ENCODE assay signal across 23 mouse cellular contexts in the genomic region with DNA sequence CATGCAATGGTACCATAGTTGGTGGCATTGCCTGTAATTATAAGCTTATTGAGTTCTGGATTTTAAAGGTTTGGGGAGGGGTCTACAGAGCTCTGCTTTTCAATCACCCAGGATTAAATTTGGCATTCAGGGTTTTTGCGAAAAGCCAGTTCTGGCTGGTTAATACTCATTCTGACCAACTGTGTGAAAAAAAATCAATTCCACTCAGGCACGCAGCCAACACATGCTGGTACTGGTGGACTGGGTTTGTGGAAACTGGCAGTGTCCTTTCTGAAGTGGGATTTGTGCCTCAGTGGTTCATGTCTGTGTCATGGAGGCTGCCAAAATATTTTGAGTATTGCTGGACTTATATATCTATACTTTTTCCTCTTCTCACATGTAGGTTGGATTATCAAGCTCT.
DNase-seq lines count a peak whose midpoint lies in the region; ATAC-seq and TF ChIP-seq lines count a peak whose summit lies in the region.
"Had no signal": no experiment of that assay in that cellular context is flagged by ENCODE, and none has a peak within 500 bp of the region (broad histone marks: within the 10 kb centered on the region; RNA-seq: fewer than 3 reads in every experiment).

No protein-coding gene starts in this region.

- H3K4me3 ChIP-seq in hindbrain, postnatal 0 days (ENCODE audit: low read length) = no peak overlapping the region
- H3K4me3 ChIP-seq in hindbrain, embryonic 11.5 days (ENCODE audit: low read depth, low read length) = no peak overlapping the region
- H3K4me3 ChIP-seq: embryonic facial prominence, embryonic 15.5 days; heart, embryonic 10.5 days; hindbrain, embryonic 15.5 days; intestine, embryonic 15.5 days; liver, embryonic 13.5 days; megakaryocyte, embryonic 14.5 days had no signal

- no peaks in the 10 kb centered on the region for H3K4me1 ChIP-seq in hindbrain, postnatal 0 days (ENCODE audit: insufficient read depth, low read length)
- H3K4me1 ChIP-seq in hindbrain, embryonic 11.5 days (replicated peaks; ENCODE audit: control insufficient read depth, insufficient read depth, low read length) = no peaks in the 10 kb centered on the region
- H3K4me1 ChIP-seq: embryonic facial prominence, embryonic 15.5 days; hindbrain, embryonic 15.5 days; intestine, embryonic 15.5 days; liver, embryonic 13.5 days; megakaryocyte, embryonic 14.5 days had no signal

- H3K4me2 ChIP-seq in hindbrain, postnatal 0 days (ENCODE audit: low read depth, low read length) = no peak overlapping the region
- H3K4me2 ChIP-seq in hindbrain, embryonic 11.5 days (replicated peaks; ENCODE audit: low read depth, low read length) = no peak overlapping the region
- H3K4me2 ChIP-seq: embryonic facial prominence, embryonic 15.5 days; hindbrain, embryonic 15.5 days; intestine, embryonic 15.5 days; liver, embryonic 13.5 days; lung, embryonic 14.5 days had no signal

- 63% methylated on average over 2 of the region's 2 CpGs for WGBS in hindbrain, postnatal 0 days
- 84% methylated on average over 2 of the region's 2 CpGs for WGBS in hindbrain, embryonic 11.5 days

- no peaks in the 10 kb centered on the region for H3K9me3 ChIP-seq in hindbrain, postnatal 0 days (ENCODE audit: low read length)
- no peaks in the 10 kb centered on the region for H3K9me3 ChIP-seq in hindbrain, embryonic 11.5 days (ENCODE audit: control insufficient read depth, low read length)
- H3K9me3 ChIP-seq: embryonic facial prominence, embryonic 15.5 days; heart, embryonic 10.5 days; hindbrain, embryonic 15.5 days; intestine, embryonic 15.5 days; liver, embryonic 13.5 days had no signal

- H3K9ac ChIP-seq in hindbrain, postnatal 0 days (replicated peaks; ENCODE audit: low read length) = no peak overlapping the region
- H3K9ac ChIP-seq in hindbrain, embryonic 11.5 days (ENCODE audit: low read depth, low read length) = no peak overlapping the region
- H3K9ac ChIP-seq: embryonic facial prominence, embryonic 15.5 days; hindbrain, embryonic 15.5 days; intestine, embryonic 15.5 days; liver, embryonic 13.5 days; lung, embryonic 14.5 days had no signal

- no peak overlapping the region for H3K27ac ChIP-seq in hindbrain, postnatal 0 days
- no peak overlapping the region for H3K27ac ChIP-seq in hindbrain, embryonic 11.5 days (ENCODE audit: low read depth, low read length)
- H3K27ac ChIP-seq: embryonic facial prominence, embryonic 15.5 days; heart, embryonic 10.5 days; hindbrain, embryonic 15.5 days; intestine, embryonic 15.5 days; liver, embryonic 13.5 days had no signal

- no peaks in the 10 kb centered on the region for H3K36me3 ChIP-seq in hindbrain, postnatal 0 days (ENCODE audit: insufficient read depth, low read length)
- H3K36me3 ChIP-seq in hindbrain, embryonic 11.5 days (ENCODE audit: control insufficient read depth, insufficient read depth, low read length) = no peaks in the 10 kb centered on the region
- H3K36me3 ChIP-seq: embryonic facial prominence, embryonic 15.5 days; heart, embryonic 10.5 days; hindbrain, embryonic 15.5 days; intestine, embryonic 15.5 days; liver, embryonic 13.5 days had no signal

- no peaks in the 10 kb centered on the region for H3K27me3 ChIP-seq in hindbrain, postnatal 0 days (ENCODE audit: insufficient read depth, low read length)
- H3K27me3 ChIP-seq in hindbrain, embryonic 11.5 days (ENCODE audit: control insufficient read depth, insufficient read depth, low read length) = no peaks in the 10 kb centered on the region
- H3K27me3 ChIP-seq: embryonic facial prominence, embryonic 15.5 days; hindbrain, embryonic 15.5 days; intestine, embryonic 15.5 days; liver, embryonic 13.5 days; megakaryocyte, embryonic 14.5 days had no signal

- no peak for TF ChIP-seq CTCF in hindbrain, postnatal 0 days (IDR thresholded peaks at IDR 0.05; ENCODE audit: low read depth)

- DNase-seq in cerebellum, adult 11 months = peak; percentile 28
- DNase-seq in cerebellum, adult 8-10 months = no peak
- peak; percentile 32 for DNase-seq in hindbrain, postnatal 0 days (ENCODE audit: low spot score)
- no peak for DNase-seq in hindbrain, embryonic 11.5 days (ENCODE audit: low spot score)
- DNase-seq in R1 (ENCODE audit: low read depth, low spot score) = peak; percentile 28
- DNase-seq in cerebellum, postnatal 10 days = peak; percentile 86 to 89
- no peak for DNase-seq in spleen, postnatal 10 days (ENCODE audit: low spot score in 2 of 2)
- DNase-seq in frontal cortex, adult 2 months (ENCODE audit: extremely low spot score in 1 of 2, low spot score in 1 of 2) = no peak
- DNase-seq: adrenal gland, postnatal 14 days; heart, postnatal 4 days; kidney, adult 9 months; kidney, postnatal 14 days; liver, embryonic 13.5 days; lung, embryonic 14.5 days; right cerebral cortex, adult 18-20 months; right cerebral cortex, postnatal 4 days; thymus, adult 18-20 months; thymus, postnatal 4 days had no signal

- no peak for ATAC-seq in hindbrain, postnatal 0 days
- ATAC-seq in hindbrain, embryonic 11.5 days (ENCODE audit: low FRiP score) = no peak
- ATAC-seq: intestine, embryonic 15.5 days had no signal

Comparison
In these comparisons a context has a peak if more than half of its experiments do, and no peak if none do; other contexts are left out.
1. DNase-seq: peak in cerebellum, adult 11 months (single experiment), hindbrain, postnatal 0 days (single experiment), R1 (single experiment) and cerebellum, postnatal 10 days (2 of 2); none in cerebellum, adult 8-10 months (single experiment), hindbrain, embryonic 11.5 days (single experiment), spleen, postnatal 10 days (0 of 2) and frontal cortex, adult 2 months (0 of 2).